Mouse (Mus musculus): ENCODE data around the gene Mfap2. TPM values are rescaled to one million over a fixed set of nuclear protein-coding genes. Genes with fewer than 3 reads are reported as not detected.
A peak's percentile ranks its signal among the peaks of the same experiment; 100 is the strongest.

Gene Mfap2
- polyA plus RNA-seq, 1 experiment from 2014 or later = 246 TPM

GRCm38 (mm10) chr4:141012558-141012957 is 2.3 kb downstream of the Mfap2 start:
- H3K27ac ChIP-seq (ENCODE audit: poor library complexity, severe bottlenecking) = no peak overlapping the region
- no peak overlapping the region; the same call in 1 of the 2 replicates for H3K9ac ChIP-seq
- no peaks in the 10 kb centered on the region for H3K27me3 ChIP-seq (replicated peaks)
- H3K4me3 ChIP-seq = no peak overlapping the region
- H3K9me3 ChIP-seq (replicated peaks) = no peaks in the 10 kb centered on the region
- peaks cover 45% of the 10 kb centered on the region for H3K36me3 ChIP-seq
- WGBS = 78% methylated on average over 10 of the region's 10 CpGs
- peaks cover 46% of the 10 kb centered on the region for H3K4me1 ChIP-seq (replicated peaks)
- peak overlapping the region; percentile 72 for H3K4me2 ChIP-seq
- ATAC-seq (ENCODE audit: insufficient number of reproducible peaks, low FRiP score) = no peak

GRCm38 (mm10) chr4:141014114-141014513 is 3.9 kb downstream of the Mfap2 start:
- WGBS = 68% methylated on average over 8 of the region's 8 CpGs
- H3K4me1 ChIP-seq (replicated peaks) = peaks cover 51% of the 10 kb centered on the region

GRCm38 (mm10) chr4:141014856-141015255 is 4.6 kb downstream of the Mfap2 start:
- ATAC-seq (ENCODE audit: insufficient number of reproducible peaks, low FRiP score) = no peak
- Histone ChIP-seq H3K4me3 (no peak overlapping the region), H3K27me3 (replicated peaks) (no peaks in the 10 kb centered on the region), H3K4me1 (replicated peaks) (peaks cover 54% of the 10 kb centered on the region), H3K4me2 (no peak overlapping the region), H3K36me3 (peaks cover 56% of the 10 kb centered on the region), H3K9me3 (replicated peaks) (no peaks in the 10 kb centered on the region), H3K9ac (no peak overlapping the region), H3K27ac (ENCODE audit: poor library complexity, severe bottlenecking) (no peak overlapping the region)
- 87% methylated on average over 11 of the region's 11 CpGs for WGBS

More at GRCm38 (mm10) chr4:141014114-141014513, 3.9 kb downstream of the Mfap2 start:
- peaks cover 54% of the 10 kb centered on the region for H3K36me3 ChIP-seq
- no peaks in the 10 kb centered on the region for H3K9me3 ChIP-seq (replicated peaks)
- no peak overlapping the region for H3K4me2 ChIP-seq
- no peak for ATAC-seq (ENCODE audit: insufficient number of reproducible peaks, low FRiP score)
- no peak overlapping the region for H3K9ac ChIP-seq
- H3K27ac ChIP-seq (ENCODE audit: poor library complexity, severe bottlenecking) = no peak overlapping the region
- H3K4me3 ChIP-seq = no peak overlapping the region
- no peaks in the 10 kb centered on the region for H3K27me3 ChIP-seq (replicated peaks)

- Histone ChIP-seq H3K27me3 (replicated peaks) (no peaks in the 10 kb centered on the region), H3K4me1 (replicated peaks) (peaks cover 54% of the 10 kb centered on the region), H3K36me3 (peaks cover 56% of the 10 kb centered on the region), H3K4me3 (no peak overlapping the region), H3K27ac (ENCODE audit: poor library complexity, severe bottlenecking) (no peak overlapping the region), H3K9me3 (replicated peaks) (no peaks in the 10 kb centered on the region), H3K4me2 (no peak overlapping the region), H3K9ac (no peak overlapping the region)
- ATAC-seq (ENCODE audit: insufficient number of reproducible peaks, low FRiP score) = no peak
- WGBS = 74% methylated on average over 7 of the region's 7 CpGs
These were observed 5.1 kb downstream of the Mfap2 start for GRCm38 (mm10) chr4:141015356-141015755.

- no peak for ATAC-seq (ENCODE audit: insufficient number of reproducible peaks, low FRiP score)
- H3K36me3 ChIP-seq = peaks cover 56% of the 10 kb centered on the region
- H3K4me1 ChIP-seq (replicated peaks) = peaks cover 61% of the 10 kb centered on the region
- no peak overlapping the region for H3K4me3 ChIP-seq
- no peaks in the 10 kb centered on the region for H3K27me3 ChIP-seq (replicated peaks)
- H3K9ac ChIP-seq = no peak overlapping the region
- H3K27ac ChIP-seq (ENCODE audit: poor library complexity, severe bottlenecking) = no peak overlapping the region
- H3K4me2 ChIP-seq = no peak overlapping the region
- no peaks in the 10 kb centered on the region for H3K9me3 ChIP-seq (replicated peaks)
- WGBS = 68% methylated on average over 9 of the region's 9 CpGs
These were observed 6.1 kb downstream of the Mfap2 start for GRCm38 (mm10) chr4:141016311-141016710.

- Histone ChIP-seq H3K36me3 (peaks cover 54% of the 10 kb centered on the region), H3K4me2 (no peak overlapping the region), H3K9ac (no peak overlapping the region), H3K9me3 (replicated peaks) (no peaks in the 10 kb centered on the region), H3K27ac (ENCODE audit: poor library complexity, severe bottlenecking) (0 out of 2 replicates have a peak overlapping the region, but pooled peaks have one; percentile 40), H3K4me1 (replicated peaks) (peaks cover 55% of the 10 kb centered on the region), H3K27me3 (replicated peaks) (no peaks in the 10 kb centered on the region), H3K4me3 (no peak overlapping the region)
- WGBS = 76% methylated on average over 29 of the region's 29 CpGs
- no peak for ATAC-seq (ENCODE audit: insufficient number of reproducible peaks, low FRiP score)
These were observed 7.6 kb downstream of the Mfap2 start for GRCm38 (mm10) chr4:141017657-141018436.

GRCm38 (mm10) chr4:141020220-141020619 is 10.0 kb downstream of the Mfap2 start:
- H3K9ac ChIP-seq = peak overlapping the region; percentile 62
- no peaks in the 10 kb centered on the region for H3K27me3 ChIP-seq (replicated peaks)
- ATAC-seq (ENCODE audit: insufficient number of reproducible peaks, low FRiP score) = no peak
- no peaks in the 10 kb centered on the region for H3K9me3 ChIP-seq (replicated peaks)
- peak overlapping the region; percentile 96 for H3K27ac ChIP-seq (ENCODE audit: poor library complexity, severe bottlenecking)
- H3K4me1 ChIP-seq (replicated peaks) = peaks cover 68% of the 10 kb centered on the region
- 82% methylated on average over 17 of the region's 17 CpGs for WGBS
- H3K4me3 ChIP-seq = no peak overlapping the region
- peak overlapping the region; percentile 43 for H3K4me2 ChIP-seq
- H3K36me3 ChIP-seq = peaks cover 30% of the 10 kb centered on the region

- peak overlapping the region; percentile 43 for H3K4me2 ChIP-seq
- peaks cover 27% of the 10 kb centered on the region for H3K36me3 ChIP-seq
- H3K4me1 ChIP-seq (replicated peaks) = peaks cover 65% of the 10 kb centered on the region
- H3K9ac ChIP-seq = peak overlapping the region; percentile 62
- no peaks in the 10 kb centered on the region for H3K9me3 ChIP-seq (replicated peaks)
- H3K27me3 ChIP-seq (replicated peaks) = no peaks in the 10 kb centered on the region
- H3K4me3 ChIP-seq = no peak overlapping the region
- WGBS = 16% methylated on average over 14 of the region's 14 CpGs
- ATAC-seq (ENCODE audit: insufficient number of reproducible peaks, low FRiP score) = peak; percentile 82
- peak overlapping the region; percentile 96 for H3K27ac ChIP-seq (ENCODE audit: poor library complexity, severe bottlenecking)
These were observed 10.8 kb downstream of the Mfap2 start for GRCm38 (mm10) chr4:141020811-141021613.

- H3K9ac ChIP-seq = peak overlapping the region; percentile 43; the same call in 1 of the 2 replicates
- no peaks in the 10 kb centered on the region for H3K27me3 ChIP-seq (replicated peaks)
- H3K4me2 ChIP-seq = peak overlapping the region; percentile 43; the same call in 1 of the 2 replicates
- WGBS = 69% methylated on average over 11 of the region's 11 CpGs
- H3K4me1 ChIP-seq (replicated peaks) = peaks cover 60% of the 10 kb centered on the region
- no peak overlapping the region for H3K4me3 ChIP-seq
- peak; percentile 11; the same call in 1 of the 2 replicates for ATAC-seq (ENCODE audit: insufficient number of reproducible peaks, low FRiP score)
- peaks cover 27% of the 10 kb centered on the region for H3K36me3 ChIP-seq
- no peaks in the 10 kb centered on the region for H3K9me3 ChIP-seq (replicated peaks)
- peak overlapping the region; percentile 96 for H3K27ac ChIP-seq (ENCODE audit: poor library complexity, severe bottlenecking)
These were observed 11.4 kb downstream of the Mfap2 start for GRCm38 (mm10) chr4:141021614-141021929.

- H3K4me3 ChIP-seq = no peak overlapping the region
- H3K4me2 ChIP-seq = no peak overlapping the region
- H3K9ac ChIP-seq = no peak overlapping the region
- H3K27ac ChIP-seq (ENCODE audit: poor library complexity, severe bottlenecking) = no peak overlapping the region
- H3K4me1 ChIP-seq (replicated peaks) = peaks cover 47% of the 10 kb centered on the region
- 65% methylated on average over 9 of the region's 9 CpGs for WGBS
- H3K36me3 ChIP-seq = peaks cover 20% of the 10 kb centered on the region
- no peak for ATAC-seq (ENCODE audit: insufficient number of reproducible peaks, low FRiP score)
- H3K9me3 ChIP-seq (replicated peaks) = no peaks in the 10 kb centered on the region
- H3K27me3 ChIP-seq (replicated peaks) = no peaks in the 10 kb centered on the region
These were observed 13.8 kb downstream of the Mfap2 start for GRCm38 (mm10) chr4:141024052-141024451.

- H3K9me3 ChIP-seq (replicated peaks) = no peaks in the 10 kb centered on the region
- peaks cover 27% of the 10 kb centered on the region for H3K36me3 ChIP-seq
- WGBS = 73% methylated on average over 27 of the region's 27 CpGs
- no peak overlapping the region for H3K9ac ChIP-seq
- no peak overlapping the region for H3K4me3 ChIP-seq
- no peaks in the 10 kb centered on the region for H3K27me3 ChIP-seq (replicated peaks)
- H3K4me2 ChIP-seq = no peak overlapping the region
- no peak for ATAC-seq (ENCODE audit: insufficient number of reproducible peaks, low FRiP score)
- no peak overlapping the region for H3K27ac ChIP-seq (ENCODE audit: poor library complexity, severe bottlenecking)
- peaks cover 42% of the 10 kb centered on the region for H3K4me1 ChIP-seq (replicated peaks)
These were observed 14.8 kb downstream of the Mfap2 start for GRCm38 (mm10) chr4:141024992-141025391.
